Mouse (Mus musculus): Measurements from ENCODE around the gene Fmc1. TPM values are rescaled to one million over a fixed set of nuclear protein-coding genes. Genes with fewer than 3 reads are reported as not detected.

The Fmc1 gene
- polyA plus RNA-seq, 2 experiments from 2014 or later = 70.9 to 75.0 TPM

GRCm38 (mm10) chr6:38551989-38552635 lies 18.8 kb downstream of the Fmc1 start:
- peak; percentile 80 for ATAC-seq

DNA sequence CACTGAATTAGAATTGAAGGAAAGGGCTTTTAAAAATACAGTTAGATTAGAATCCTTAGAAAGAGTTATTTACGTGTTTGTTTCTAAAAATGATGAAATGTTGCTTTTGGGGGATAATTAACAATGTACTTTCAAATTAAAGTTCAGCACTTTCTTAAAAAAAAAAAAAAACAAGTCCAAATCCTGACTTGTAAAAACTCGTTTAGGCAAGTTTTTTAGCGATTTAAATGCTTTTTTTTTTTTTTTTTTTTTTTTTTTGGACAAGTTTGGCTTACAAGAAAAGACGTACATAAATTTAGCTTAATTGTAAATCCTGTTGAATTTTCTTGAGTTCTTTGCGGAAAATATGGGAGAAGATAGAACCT lies 19.3 kb downstream of the Fmc1 start:
- ATAC-seq = no peak

- ATAC-seq = no peak
These were observed 42.8 kb downstream of the Fmc1 start for GRCm38 (mm10) chr6:38576096-38576495.

GRCm38 (mm10) chr6:38580112-38580857 lies 47.0 kb downstream of the Fmc1 start:
- ATAC-seq = no peak

GRCm38 (mm10) chr6:38581711-38582110 lies 48.4 kb downstream of the Fmc1 start:
- ATAC-seq = peak; percentile 83

Other genes with a start within 250 kb of the Fmc1 start
- gene Zc3hav1l, start 234.2 kb upstream of the Fmc1 start, polyA plus RNA-seq (2017; shearing (Covaris generic)) = under 1 TPM; 0.54 to 0.58 TPM
- gene Zc3hav1, start 178.9 kb upstream of the Fmc1 start, polyA plus RNA-seq (2017; shearing (Covaris generic)) = 100 to 1,000 TPM; 172 to 188 TPM
- gene Ttc26, start 152.0 kb upstream of the Fmc1 start, polyA plus RNA-seq (2017; shearing (Covaris generic)) = under 1 TPM in 1 of 2 experiments, not detected in 1; 0.10 TPM
- gene Ubn2, start 99.6 kb upstream of the Fmc1 start, polyA plus RNA-seq (2017; shearing (Covaris generic)) = 10 to 100 TPM; 20.1 to 22.2 TPM
- gene Luc7l2, start 17.8 kb downstream of the Fmc1 start, polyA plus RNA-seq (2017; shearing (Covaris generic)) = 100 to 1,000 TPM; 101 to 117 TPM
- not detected for gene Klrg2, start 103.7 kb downstream of the Fmc1 start, polyA plus RNA-seq (2017; shearing (Covaris generic))
- gene Clec2l, start 129.6 kb downstream of the Fmc1 start, polyA plus RNA-seq (2017; shearing (Covaris generic)) = not detected

Data from activated CD4-positive, CD25-positive, alpha-beta regulatory T cell, adult 4 months (primary cell).